In genomic region chr5:112870729-112871128, GRCm38 (mm10) we compare ENCODE assay signal across 8 mouse cellular contexts. TPM values are rescaled to one million over a fixed set of nuclear protein-coding genes. Genes with fewer than 3 reads are reported as not detected.
DNase-seq lines count a peak whose midpoint lies in the region; ATAC-seq and TF ChIP-seq lines count a peak whose summit lies in the region.

No protein-coding gene starts in this region.

- peak; percentile 92 for DNase-seq in heart, adult 11 months
- DNase-seq in heart, embryonic 10.5 days (ENCODE audit: low spot score), result no peak
- DNase-seq in adrenal gland, postnatal 25 days, result peak; percentile 79
- peak; percentile 51 for DNase-seq in embryo, embryonic 11.5 days (ENCODE audit: low read depth, low spot score)
- peak; percentile 71 to 77 for DNase-seq in left cerebral cortex, adult 2 months (ENCODE audit: extremely low spot score in 1 of 2, low spot score in 2 of 2)
- DNase-seq in midbrain, embryonic 14.5 days, result peak; percentile 91
- peak; percentile 68 for DNase-seq in splenic B cell, adult 2 months (ENCODE audit: low read depth, low spot score)

- no peak overlapping the region for H3K4me2 ChIP-seq in midbrain, embryonic 14.5 days (ENCODE audit: low read length)

- peaks cover 25% of the 10 kb centered on the region for H3K4me1 ChIP-seq in heart, embryonic 10.5 days
- H3K4me1 ChIP-seq in midbrain, embryonic 14.5 days (ENCODE audit: control insufficient read depth, insufficient read depth, low read length), result no peaks in the 10 kb centered on the region

- H3K27me3 ChIP-seq in heart, embryonic 10.5 days (ENCODE audit: insufficient read depth, poor library complexity, severe bottlenecking), result peaks cover 21% of the 10 kb centered on the region; the same call in 1 of the 2 replicates
- H3K27me3 ChIP-seq in midbrain, embryonic 14.5 days (ENCODE audit: control insufficient read depth, insufficient read depth, low read length), result no peaks in the 10 kb centered on the region
- H3K27me3 ChIP-seq in splenic B cell, adult 2 months (ENCODE audit: control insufficient read depth, insufficient read depth, low read length, poor library complexity, severe bottlenecking), result no peaks in the 10 kb centered on the region

- intact Hi-C loops in left cerebral cortex, adult 2 months (cut with DNase I), result loop anchor here (1.0 to 5.0 kb wide), 2 partner anchors 184 to 297 kb away; no protein-coding TSS in a partner anchor

- no peaks in the 10 kb centered on the region for H3K9me3 ChIP-seq in heart, embryonic 10.5 days
- no peaks in the 10 kb centered on the region for H3K9me3 ChIP-seq in midbrain, embryonic 14.5 days (ENCODE audit: control insufficient read depth, low read length)

- TF ChIP-seq CTCF in left cerebral cortex, adult 2 months (IDR thresholded peaks at IDR 0.05), result peak; percentile 92

- H3K4me3 ChIP-seq in heart, embryonic 10.5 days, result no peak overlapping the region
- H3K4me3 ChIP-seq in left cerebral cortex, adult 2 months, result no peak overlapping the region
- no peak overlapping the region for H3K4me3 ChIP-seq in midbrain, embryonic 14.5 days (replicated peaks; ENCODE audit: low read depth, low read length)

- peak; percentile 49 to 54; a peak in 2 of 4 replicates for ATAC-seq in hematopoietic stem cell, adult 5-6 weeks (replicated peaks in 1 of 2; ENCODE audit: insufficient read depth in 1 of 2, low FRiP score in 2 of 2, low TSS enrichment in 1 of 2, low read depth in 1 of 2, poor library complexity in 2 of 2, severe bottlenecking in 2 of 2)
- ATAC-seq in midbrain, embryonic 14.5 days (ENCODE audit: low FRiP score, low TSS enrichment), result peak; percentile 58; the same call in 1 of the 2 replicates

- WGBS in heart, embryonic 10.5 days, result 24% methylated on average over 9 of the region's 9 CpGs
- WGBS in midbrain, embryonic 14.5 days, result 19% methylated on average over 9 of the region's 9 CpGs

- H3K27ac ChIP-seq in heart, embryonic 10.5 days, result no peak overlapping the region
- no peak overlapping the region for H3K27ac ChIP-seq in left cerebral cortex, adult 2 months
- H3K27ac ChIP-seq in midbrain, embryonic 14.5 days (replicated peaks; ENCODE audit: low read depth, low read length), result no peak overlapping the region

- H3K9ac ChIP-seq in midbrain, embryonic 14.5 days (replicated peaks; ENCODE audit: low read length), result no peak overlapping the region

- H3K36me3 ChIP-seq in heart, embryonic 10.5 days, result peaks cover 79% of the 10 kb centered on the region
- no peaks in the 10 kb centered on the region for H3K36me3 ChIP-seq in midbrain, embryonic 14.5 days (ENCODE audit: control insufficient read depth, insufficient read depth, low read length)
- no peaks in the 10 kb centered on the region for H3K36me3 ChIP-seq in splenic B cell, adult 2 months (ENCODE audit: control insufficient read depth, insufficient read depth, low read length, poor library complexity, severe bottlenecking)

RNA-seq across cellular contexts. Expression of gene Myo18b, which starts 25.4 kb away (rescaled TPM):
- polyA plus RNA-seq in heart, embryonic 10.5 days (2016; fragmentation: Nextera tagmentation; extraction: Ambion mirVana), result 17.0 and 28.0 TPM in 2 replicates
- total RNA-seq in adrenal gland, postnatal 25 days (2021), result 0.18 TPM in 1 of 2 replicates, not detected in the other
- total RNA-seq in hematopoietic stem cell, adult 5-6 weeks (2017), result 0.88 TPM in 1 of 2 replicates, not detected in the other
- 1 to 10 TPM in 1 of 2 experiments, under 1 TPM in 1; 1.00 to 1.4 TPM for total RNA-seq in left cerebral cortex, adult 2 months (2021)
- 0.87 and 1.4 TPM in 2 replicates for polyA plus RNA-seq in midbrain, embryonic 14.5 days (2014; fragmentation: Nextera tagmentation; extraction: Ambion mirVana)
